In genomic region chr5:91166601-91167000, GRCm38 (mm10) we compare ENCODE assay signal across 33 mouse cellular contexts. TPM values are rescaled to one million over a fixed set of nuclear protein-coding genes. Genes with fewer than 3 reads are reported as not detected.
A peak's percentile ranks its signal among the peaks of the same experiment; 100 is the strongest.
DNase-seq lines count a peak whose midpoint lies in the region; ATAC-seq and TF ChIP-seq lines count a peak whose summit lies in the region.
"Had no signal": no experiment of that assay in that cellular context is flagged by ENCODE, and none has a peak within 500 bp of the region (broad histone marks: within the 10 kb centered on the region; RNA-seq: fewer than 3 reads in every experiment).

No protein-coding gene starts in this region.

- no peak overlapping the region for H3K4me2 ChIP-seq in embryonic facial prominence, embryonic 14.5 days (ENCODE audit: low read depth, low read length)
- H3K4me2 ChIP-seq in limb, embryonic 14.5 days (replicated peaks; ENCODE audit: low read depth, low read length, severe bottlenecking) = no peak overlapping the region
- H3K4me2 ChIP-seq in midbrain, embryonic 14.5 days (ENCODE audit: low read length) = no peak overlapping the region
- no peak overlapping the region for H3K4me2 ChIP-seq in hindbrain, postnatal 0 days (ENCODE audit: low read depth, low read length)
- H3K4me2 ChIP-seq: embryonic facial prominence, embryonic 15.5 days; heart, embryonic 13.5 days; hindbrain, embryonic 12.5 days; hindbrain, embryonic 15.5 days; intestine, embryonic 15.5 days had no signal

- no peaks in the 10 kb centered on the region for H3K9me3 ChIP-seq in embryonic facial prominence, embryonic 14.5 days (ENCODE audit: control insufficient read depth, low read length)
- no peaks in the 10 kb centered on the region for H3K9me3 ChIP-seq in embryonic facial prominence, embryonic 10.5 days
- no peaks in the 10 kb centered on the region for H3K9me3 ChIP-seq in limb, embryonic 14.5 days (ENCODE audit: control insufficient read depth, low read length)
- no peaks in the 10 kb centered on the region for H3K9me3 ChIP-seq in limb, embryonic 10.5 days (replicated peaks)
- H3K9me3 ChIP-seq in midbrain, embryonic 14.5 days (ENCODE audit: control insufficient read depth, low read length) = no peaks in the 10 kb centered on the region
- H3K9me3 ChIP-seq in midbrain, embryonic 10.5 days (replicated peaks) = no peaks in the 10 kb centered on the region
- H3K9me3 ChIP-seq in hindbrain, postnatal 0 days (ENCODE audit: low read length) = no peaks in the 10 kb centered on the region
- H3K9me3 ChIP-seq: embryonic facial prominence, embryonic 15.5 days; G1E; heart, embryonic 10.5 days; heart, embryonic 13.5 days; hindbrain, embryonic 12.5 days; hindbrain, embryonic 15.5 days; intestine, embryonic 15.5 days had no signal

- no peak for ATAC-seq in embryonic facial prominence, embryonic 14.5 days (ENCODE audit: low read depth)
- ATAC-seq in limb, embryonic 14.5 days (ENCODE audit: low FRiP score, low read depth) = no peak; the same call in 1 of the 2 replicates
- ATAC-seq in midbrain, embryonic 14.5 days (ENCODE audit: low FRiP score, low TSS enrichment) = no peak
- ATAC-seq in hindbrain, postnatal 0 days = no peak
- ATAC-seq: activated CD4-positive, CD25-positive, alpha-beta regulatory T cell, adult 4 months; forebrain, embryonic 14.5 days; forebrain, postnatal 0 days; intestine, embryonic 15.5 days had no signal

- intact Hi-C loops in heart, postnatal 14 days (cut with DNase I) = no loop called here

- H3K4me1 ChIP-seq in embryonic facial prominence, embryonic 14.5 days (ENCODE audit: control insufficient read depth, insufficient read depth, low read length) = no peaks in the 10 kb centered on the region
- H3K4me1 ChIP-seq in embryonic facial prominence, embryonic 10.5 days = no peaks in the 10 kb centered on the region
- no peaks in the 10 kb centered on the region for H3K4me1 ChIP-seq in limb, embryonic 14.5 days (ENCODE audit: control insufficient read depth, insufficient read depth, low read length)
- peaks cover 5% of the 10 kb centered on the region; the same call in 1 of the 2 replicates for H3K4me1 ChIP-seq in limb, embryonic 10.5 days
- H3K4me1 ChIP-seq in midbrain, embryonic 14.5 days (ENCODE audit: control insufficient read depth, insufficient read depth, low read length) = no peaks in the 10 kb centered on the region
- no peaks in the 10 kb centered on the region for H3K4me1 ChIP-seq in midbrain, embryonic 10.5 days
- no peaks in the 10 kb centered on the region for H3K4me1 ChIP-seq in hindbrain, postnatal 0 days (ENCODE audit: insufficient read depth, low read length)
- H3K4me1 ChIP-seq: embryonic facial prominence, embryonic 15.5 days; heart, embryonic 10.5 days; heart, embryonic 13.5 days; hindbrain, embryonic 12.5 days; hindbrain, embryonic 15.5 days; intestine, embryonic 15.5 days had no signal

- TF ChIP-seq CTCF in hindbrain, postnatal 0 days (IDR thresholded peaks at IDR 0.05; ENCODE audit: low read depth) = no peak

- no peak overlapping the region for H3K27ac ChIP-seq in embryonic facial prominence, embryonic 14.5 days (replicated peaks; ENCODE audit: low read depth, low read length)
- no peak overlapping the region for H3K27ac ChIP-seq in embryonic facial prominence, embryonic 10.5 days (replicated peaks)
- no peak overlapping the region for H3K27ac ChIP-seq in limb, embryonic 14.5 days (replicated peaks; ENCODE audit: low read depth, low read length)
- no peak overlapping the region for H3K27ac ChIP-seq in limb, embryonic 10.5 days
- no peak overlapping the region for H3K27ac ChIP-seq in midbrain, embryonic 14.5 days (replicated peaks; ENCODE audit: low read depth, low read length)
- no peak overlapping the region for H3K27ac ChIP-seq in midbrain, embryonic 10.5 days (replicated peaks)
- H3K27ac ChIP-seq in hindbrain, postnatal 0 days = no peak overlapping the region
- H3K27ac ChIP-seq: embryonic facial prominence, embryonic 15.5 days; gastrocnemius, adult 2 months; heart, embryonic 10.5 days; heart, embryonic 13.5 days; hindbrain, embryonic 12.5 days; hindbrain, embryonic 15.5 days; intestine, embryonic 15.5 days had no signal

- no peak overlapping the region for H3K9ac ChIP-seq in embryonic facial prominence, embryonic 14.5 days (ENCODE audit: low read depth, low read length)
- H3K9ac ChIP-seq in limb, embryonic 14.5 days (ENCODE audit: low read depth, low read length, severe bottlenecking) = no peak overlapping the region
- no peak overlapping the region for H3K9ac ChIP-seq in midbrain, embryonic 14.5 days (replicated peaks; ENCODE audit: low read length)
- no peak overlapping the region for H3K9ac ChIP-seq in hindbrain, postnatal 0 days (replicated peaks; ENCODE audit: low read length)
- H3K9ac ChIP-seq: embryonic facial prominence, embryonic 15.5 days; forebrain, postnatal 0 days; heart, embryonic 13.5 days; hindbrain, embryonic 12.5 days; hindbrain, embryonic 15.5 days; intestine, embryonic 15.5 days had no signal

- H3K36me3 ChIP-seq in embryonic facial prominence, embryonic 14.5 days (ENCODE audit: control insufficient read depth, insufficient read depth, low read length) = no peaks in the 10 kb centered on the region
- H3K36me3 ChIP-seq in embryonic facial prominence, embryonic 10.5 days (replicated peaks) = no peaks in the 10 kb centered on the region
- H3K36me3 ChIP-seq in limb, embryonic 14.5 days (ENCODE audit: control insufficient read depth, insufficient read depth, low read length) = no peaks in the 10 kb centered on the region
- H3K36me3 ChIP-seq in limb, embryonic 10.5 days = no peaks in the 10 kb centered on the region
- H3K36me3 ChIP-seq in midbrain, embryonic 14.5 days (ENCODE audit: control insufficient read depth, insufficient read depth, low read length) = no peaks in the 10 kb centered on the region
- no peaks in the 10 kb centered on the region for H3K36me3 ChIP-seq in midbrain, embryonic 10.5 days
- no peaks in the 10 kb centered on the region for H3K36me3 ChIP-seq in hindbrain, postnatal 0 days (ENCODE audit: insufficient read depth, low read length)
- H3K36me3 ChIP-seq: embryonic facial prominence, embryonic 15.5 days; G1E; heart, embryonic 10.5 days; heart, embryonic 13.5 days; hindbrain, embryonic 12.5 days; hindbrain, embryonic 15.5 days; intestine, embryonic 15.5 days had no signal

- no peak for TF ChIP-seq POLR2A in limb, embryonic 14.5 days (IDR thresholded peaks at IDR 0.05; ENCODE audit: borderline replicate concordance, extremely low read depth, insufficient read depth, insufficient read length)

- H3K4me3 ChIP-seq in embryonic facial prominence, embryonic 14.5 days (ENCODE audit: low read depth, low read length) = no peak overlapping the region
- no peak overlapping the region for H3K4me3 ChIP-seq in embryonic facial prominence, embryonic 10.5 days
- no peak overlapping the region for H3K4me3 ChIP-seq in limb, embryonic 14.5 days (replicated peaks; ENCODE audit: low read length)
- no peak overlapping the region for H3K4me3 ChIP-seq in limb, embryonic 10.5 days
- H3K4me3 ChIP-seq in midbrain, embryonic 14.5 days (replicated peaks; ENCODE audit: low read depth, low read length) = no peak overlapping the region
- no peak overlapping the region for H3K4me3 ChIP-seq in midbrain, embryonic 10.5 days
- no peak overlapping the region for H3K4me3 ChIP-seq in hindbrain, postnatal 0 days (ENCODE audit: low read length)
- H3K4me3 ChIP-seq: embryonic facial prominence, embryonic 15.5 days; gastrocnemius, adult 2 months; heart, embryonic 10.5 days; heart, embryonic 13.5 days; hindbrain, embryonic 12.5 days; hindbrain, embryonic 15.5 days; intestine, embryonic 15.5 days had no signal

- 70% methylated on average over 5 of the region's 5 CpGs for WGBS in embryonic facial prominence, embryonic 14.5 days
- whole genome bisulfite sequencing in embryonic facial prominence, embryonic 10.5 days = 94% methylated on average over 5 of the region's 5 CpGs
- 76% methylated on average over 5 of the region's 5 CpGs for WGBS in limb, embryonic 14.5 days
- 92% methylated on average over 5 of the region's 5 CpGs for WGBS in limb, embryonic 10.5 days
- 94% methylated on average over 5 of the region's 5 CpGs for WGBS in midbrain, embryonic 14.5 days
- 88% methylated on average over 5 of the region's 5 CpGs for WGBS in midbrain, embryonic 10.5 days
- WGBS in hindbrain, postnatal 0 days = 83% methylated on average over 5 of the region's 5 CpGs

- H3K27me3 ChIP-seq in embryonic facial prominence, embryonic 14.5 days (replicated peaks; ENCODE audit: control insufficient read depth, insufficient read depth, low read length) = no peaks in the 10 kb centered on the region
- H3K27me3 ChIP-seq in embryonic facial prominence, embryonic 10.5 days (replicated peaks; ENCODE audit: low read depth, poor library complexity, severe bottlenecking) = no peaks in the 10 kb centered on the region
- no peaks in the 10 kb centered on the region for H3K27me3 ChIP-seq in limb, embryonic 14.5 days (ENCODE audit: control insufficient read depth, insufficient read depth, low read length)
- no peaks in the 10 kb centered on the region for H3K27me3 ChIP-seq in limb, embryonic 10.5 days (ENCODE audit: low read depth, poor library complexity, severe bottlenecking)
- no peaks in the 10 kb centered on the region for H3K27me3 ChIP-seq in midbrain, embryonic 14.5 days (ENCODE audit: control insufficient read depth, insufficient read depth, low read length)
- H3K27me3 ChIP-seq in midbrain, embryonic 10.5 days (ENCODE audit: low read depth, poor library complexity, severe bottlenecking) = no peaks in the 10 kb centered on the region
- no peaks in the 10 kb centered on the region for H3K27me3 ChIP-seq in hindbrain, postnatal 0 days (ENCODE audit: insufficient read depth, low read length)
- H3K27me3 ChIP-seq: CH12.LX; embryonic facial prominence, embryonic 15.5 days; heart, embryonic 13.5 days; hindbrain, embryonic 12.5 days; hindbrain, embryonic 15.5 days; intestine, embryonic 15.5 days had no signal

- DNase-seq in embryonic facial prominence, embryonic 14.5 days (ENCODE audit: low spot score) = peak; percentile 70
- no peak for DNase-seq in embryonic facial prominence, embryonic 10.5 days (ENCODE audit: low spot score)
- peak; percentile 27 for DNase-seq in limb, embryonic 14.5 days (ENCODE audit: low spot score)
- no peak for DNase-seq in limb, embryonic 10.5 days (ENCODE audit: low spot score)
- peak; percentile 1 for DNase-seq in midbrain, embryonic 14.5 days
- DNase-seq in midbrain, embryonic 10.5 days (ENCODE audit: low spot score) = no peak
- DNase-seq in hindbrain, postnatal 0 days (ENCODE audit: low spot score) = no peak
- DNase-seq in heart, postnatal 14 days = no peak
- DNase-seq: adrenal gland, adult 8-10 months; adrenal gland, postnatal 36 days; B cell, adult 2 months; cerebellum, adult 11-12 months; cerebellum, adult 8-10 months; cerebellum, postnatal 36 days; embryo, embryonic 11 days; forebrain, postnatal 0 days; gastrocnemius, adult 2 months; gastrocnemius, postnatal 14 days; heart, adult 18-20 months had no signal

RNA-seq across cellular contexts. Expression of gene Areg, which starts 27.2 kb away (rescaled TPM):
- polyA plus RNA-seq in embryonic facial prominence, embryonic 14.5 days (2014; fragmentation: Nextera tagmentation; extraction: Ambion mirVana) = 0.56 and 0.92 TPM in 2 replicates
- 0.16 TPM in 1 of 2 replicates, not detected in the other for polyA plus RNA-seq in embryonic facial prominence, embryonic 10.5 days (2016; fragmentation: Nextera tagmentation; extraction: Ambion mirVana)
- polyA plus RNA-seq in limb, embryonic 14.5 days (2012; rRNA removed) = 0.38 and 0.75 TPM in 2 replicates
- 1.1 and 1.6 TPM in 2 replicates for polyA plus RNA-seq in limb, embryonic 14.5 days (2014; fragmentation: Nextera tagmentation; extraction: Ambion mirVana)
- polyA plus RNA-seq in limb, embryonic 10.5 days (2016; fragmentation: Nextera tagmentation; extraction: Ambion mirVana) = not detected in 2 replicates
- polyA plus RNA-seq in midbrain, embryonic 14.5 days (2014; fragmentation: Nextera tagmentation; extraction: Ambion mirVana) = 0.30 TPM in 1 of 2 replicates, not detected in the other
- 0.11 TPM in 1 of 2 replicates, not detected in the other for polyA plus RNA-seq in midbrain, embryonic 10.5 days (2016; fragmentation: Nextera tagmentation; extraction: Ambion mirVana)
- 1.6 TPM in 1 of 2 replicates, not detected in the other for total RNA-seq in hindbrain, postnatal 0 days (2014; rRNA removed)
- polyA plus RNA-seq in hindbrain, postnatal 0 days (2015; fragmentation: Nextera tagmentation; extraction: Ambion mirVana) = 0.77 and 0.94 TPM in 2 replicates
- not detected for total RNA-seq in heart, postnatal 14 days (2021)
- total RNA-seq: adrenal gland, adult 8-10 months; CH12.LX; forebrain, postnatal 0 days; G1E; gastrocnemius, adult 2 months; gastrocnemius, postnatal 14 days; gastrocnemius, postnatal 4 days; heart, adult 18-20 months; heart, postnatal 25 days; hematopoietic stem cell, adult 5-6 weeks had no signal
- polyA plus RNA-seq: embryonic facial prominence, embryonic 11.5 days; forebrain, embryonic 14.5 days; G1E; heart, embryonic 10.5 days; hindbrain, embryonic 12.5 days had no signal

Comparison
In these comparisons a context has a peak if more than half of its experiments do, and no peak if none do; other contexts are left out.
1. DNase-seq: peak in embryonic facial prominence, embryonic 14.5 days (single experiment), limb, embryonic 14.5 days (single experiment) and midbrain, embryonic 14.5 days (single experiment); none in embryonic facial prominence, embryonic 10.5 days (single experiment), limb, embryonic 10.5 days (single experiment), midbrain, embryonic 10.5 days (single experiment), hindbrain, postnatal 0 days (single experiment) and heart, postnatal 14 days (0 of 2).